Mouse (Mus musculus) kidney, adult 9 months (tissue): ENCODE data around the gene Olfr549.

Source experiments
- DNase-seq: peaks from one replicate; pipeline ENCODE4 v3.0.0; 2022

Gene Olfr549

DNA sequence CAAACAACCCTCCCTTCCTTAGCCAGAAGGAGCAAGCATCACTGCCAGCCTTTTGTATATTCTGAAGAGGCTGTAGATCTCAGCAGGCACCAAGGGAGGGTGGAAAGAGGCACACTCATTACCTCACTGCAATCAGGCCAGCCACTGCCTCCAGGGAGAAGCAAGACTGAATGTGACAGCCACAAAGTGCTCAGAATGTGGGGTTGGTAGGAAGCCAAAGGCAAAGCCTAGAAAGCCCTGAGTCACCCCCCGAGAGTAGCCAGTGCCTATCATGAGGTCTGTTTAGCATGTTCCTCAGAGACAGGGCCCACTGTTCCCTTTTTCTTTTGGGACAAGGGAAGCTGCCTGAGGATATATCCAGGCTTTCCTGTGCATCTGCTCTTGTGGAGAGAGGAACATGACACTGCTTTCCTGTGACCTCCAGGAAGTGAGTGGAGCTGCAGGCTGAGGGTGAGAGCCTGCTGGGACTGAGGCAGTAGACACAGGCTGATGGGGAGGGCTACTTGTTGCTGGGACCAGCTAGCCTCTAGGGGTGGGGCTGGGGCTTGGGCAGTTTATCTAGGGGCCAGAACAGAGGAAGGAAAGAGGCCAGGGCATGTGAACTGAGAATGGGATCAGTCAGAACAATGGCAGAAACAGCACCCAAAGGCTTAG, 47.8 kb downstream of the Olfr549 start, which contains the start of gene Olfr552:
Olfr552 (plus strand) TSS at position 393 of the 654 bp plus-strand sequence.
- no peak for DNase-seq
